Mouse (Mus musculus): ENCODE data around the gene Gm17190.
"Not testable (repeated sequence)": the region's sequence is repeated elsewhere in the genome, so short reads cannot be mapped to it uniquely, and the experiment has no call there.

Gm17190 gene

GRCm38 (mm10) chr13:96081754-96082153, at the start of gene Gm17190:
Gm17190 (plus strand) TSS chr13:96082054.
- not testable (repeated sequence) for DNase-seq (ENCODE audit: low spot score)

- DNase-seq (ENCODE audit: low spot score) = no peak
These were observed 42.3 kb upstream of the Gm17190 start for GRCm38 (mm10) chr13:96039536-96039935.

GRCm38 (mm10) chr13:96040275-96041042, 41.4 kb upstream of the Gm17190 start:
- no peak for DNase-seq (ENCODE audit: low spot score)

- DNase-seq (ENCODE audit: low spot score) = no peak
These were observed 36.5 kb upstream of the Gm17190 start for GRCm38 (mm10) chr13:96045396-96045795.

- DNase-seq (ENCODE audit: low spot score) = no peak
These were observed 29.1 kb upstream of the Gm17190 start for GRCm38 (mm10) chr13:96052755-96053154.

- no peak for DNase-seq (ENCODE audit: low spot score)
These were observed 8.3 kb upstream of the Gm17190 start for GRCm38 (mm10) chr13:96073555-96073954.

GRCm38 (mm10) chr13:96081276-96081675, 578 bp upstream of the Gm17190 start, which contains the start of gene Gm20075:
Gm20075 (minus strand) TSS chr13:96081376.
- not testable (repeated sequence) for DNase-seq (ENCODE audit: low spot score)

- no peak for DNase-seq (ENCODE audit: low spot score)
These were observed 3.9 kb downstream of the Gm17190 start for GRCm38 (mm10) chr13:96085581-96086302.

GRCm38 (mm10) chr13:96090929-96091328, 9.1 kb downstream of the Gm17190 start:
- DNase-seq (ENCODE audit: low spot score) = no peak

- no peak for DNase-seq (ENCODE audit: low spot score)
These were observed 24.5 kb downstream of the Gm17190 start for GRCm38 (mm10) chr13:96106367-96106766.

- DNase-seq (ENCODE audit: low spot score) = no peak
These were observed 28.9 kb downstream of the Gm17190 start for GRCm38 (mm10) chr13:96110767-96111166.

GRCm38 (mm10) chr13:96112711-96113110, 30.9 kb downstream of the Gm17190 start:
- no peak for DNase-seq (ENCODE audit: low spot score)

GRCm38 (mm10) chr13:96125011-96125410, 43.2 kb downstream of the Gm17190 start:
- DNase-seq (ENCODE audit: low spot score) = no peak

GRCm38 (mm10) chr13:96126669-96127068, 44.8 kb downstream of the Gm17190 start:
- no peak for DNase-seq (ENCODE audit: low spot score)

- no peak for DNase-seq (ENCODE audit: low spot score)
These were observed 47.2 kb downstream of the Gm17190 start for GRCm38 (mm10) chr13:96129081-96129480.

- no peak for DNase-seq (ENCODE audit: low spot score)
These were observed 49.2 kb downstream of the Gm17190 start for GRCm38 (mm10) chr13:96131050-96131449.

- DNase-seq (ENCODE audit: low spot score) = no peak
These were observed 50.1 kb downstream of the Gm17190 start for GRCm38 (mm10) chr13:96131911-96132310.

GRCm38 (mm10) chr13:96132401-96132816, 50.6 kb downstream of the Gm17190 start, which contains the start of gene Sv2c:
Sv2c (minus strand) TSS chr13:96132577.
- DNase-seq (ENCODE audit: low spot score) = no peak
